Mouse (Mus musculus): Measurements from ENCODE around the gene Cav3.

DNA sequence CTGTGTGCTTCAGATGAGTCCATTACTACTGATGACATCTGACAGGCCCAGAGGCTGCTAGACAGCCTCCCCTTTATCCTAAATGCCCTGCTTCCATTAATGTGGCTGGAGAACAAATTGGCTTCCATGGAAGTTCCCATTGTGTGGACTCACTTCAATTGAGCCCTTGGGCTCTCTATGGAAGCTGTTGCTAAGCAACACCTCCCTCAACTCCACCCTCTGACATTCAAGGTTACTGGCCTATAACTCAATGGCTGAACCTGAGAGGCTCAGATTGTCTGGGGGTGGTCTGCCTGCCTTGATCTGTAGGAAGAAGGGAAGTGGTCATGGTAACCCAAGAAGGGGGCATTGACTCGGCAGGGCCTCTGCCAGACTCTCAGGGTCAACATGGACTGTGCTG, 57.2 kb downstream of the Cav3 start:
- TF ChIP-seq POLR2A (IDR thresholded peaks at IDR 0.05; ENCODE audit: low read depth, low read length) (no peak), CTCF (IDR thresholded peaks at IDR 0.05; ENCODE audit: extremely low read depth, insufficient read depth, insufficient read length, insufficient replicate concordance) (no peak)

Measured in spleen, adult 2 months (tissue).